Mouse (Mus musculus): ENCODE data around the gene Cabp7.

Gene Cabp7

GRCm38 (mm10) chr11:4746733-4747132 is at the start of gene Cabp7:
Cabp7 (minus strand) TSS chr11:4746778.
- no peak for DNase-seq (ENCODE audit: low spot score)

DNA sequence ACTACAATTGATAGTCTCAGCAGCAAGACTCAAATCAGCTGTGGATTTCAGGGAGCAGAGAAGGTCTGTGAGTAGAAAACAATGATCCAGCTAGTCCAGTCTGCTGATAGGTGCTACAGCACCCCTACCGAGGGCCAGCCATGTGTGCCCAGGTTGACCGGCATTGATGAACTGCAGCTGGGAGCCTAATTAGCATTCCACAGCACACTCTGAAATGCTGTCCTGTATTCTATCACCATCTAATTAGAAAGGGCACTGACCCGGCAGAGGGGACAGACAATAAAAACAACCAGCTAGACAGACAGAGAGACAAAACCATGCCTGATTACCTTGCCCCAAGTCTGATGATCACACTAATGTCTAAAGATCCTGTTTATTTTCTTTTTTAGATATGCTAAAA is 46.4 kb upstream of the Cabp7 start:
- no peak for DNase-seq (ENCODE audit: low spot score)

- DNase-seq (ENCODE audit: low spot score): no peak
These were observed 45.0 kb upstream of the Cabp7 start for GRCm38 (mm10) chr11:4791549-4791948.

- DNase-seq (ENCODE audit: low spot score): no peak
These were observed 43.1 kb upstream of the Cabp7 start for GRCm38 (mm10) chr11:4789691-4790090.

GRCm38 (mm10) chr11:4784629-4785142 is 38.1 kb upstream of the Cabp7 start:
- DNase-seq (ENCODE audit: low spot score): no peak

GRCm38 (mm10) chr11:4783116-4783515 is 36.5 kb upstream of the Cabp7 start:
- no peak for DNase-seq (ENCODE audit: low spot score)

DNA sequence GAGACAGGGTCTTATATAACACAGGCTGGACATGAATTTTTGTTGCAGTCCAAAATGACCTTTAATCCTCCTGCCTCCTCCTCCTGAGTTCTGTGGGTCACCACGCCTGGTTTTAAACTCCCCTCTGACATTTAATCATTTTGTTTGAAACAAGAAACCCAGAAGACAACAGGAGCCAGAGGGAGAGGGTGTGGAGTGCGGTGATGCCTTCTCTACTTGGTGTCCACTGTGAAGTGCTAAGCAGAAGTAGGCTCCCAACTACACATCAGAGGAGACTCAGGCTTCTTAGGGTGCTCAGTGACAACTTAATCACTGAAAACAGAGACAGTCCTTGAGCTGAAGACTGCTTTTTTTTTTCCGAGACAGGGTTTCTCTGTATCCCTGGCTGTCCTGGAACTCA is 34.3 kb upstream of the Cabp7 start:
- no peak for DNase-seq (ENCODE audit: low spot score)

DNA sequence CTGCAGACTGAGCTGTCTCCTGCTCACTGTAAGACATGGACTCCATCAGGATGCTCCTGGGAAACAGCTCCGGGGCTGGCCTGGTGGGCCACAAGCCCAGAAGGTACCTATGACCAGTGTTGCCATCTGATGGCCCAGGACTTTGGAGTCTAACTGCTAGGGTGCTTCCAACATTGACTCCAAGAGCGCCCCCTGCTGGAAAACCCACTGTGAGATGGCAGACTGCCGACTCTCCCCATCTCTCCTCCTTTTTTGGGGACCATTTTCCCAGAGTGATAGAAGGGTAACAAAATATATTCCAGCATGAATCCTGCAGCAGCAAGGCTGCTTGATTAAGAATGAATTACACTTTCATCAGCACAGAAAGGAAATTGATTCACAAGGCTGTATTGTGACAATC is 26.3 kb upstream of the Cabp7 start:
- DNase-seq (ENCODE audit: low spot score): peak; percentile 80

GRCm38 (mm10) chr11:4771756-4772155 is 25.2 kb upstream of the Cabp7 start:
- no peak for DNase-seq (ENCODE audit: low spot score)

- DNase-seq (ENCODE audit: low spot score): no peak
These were observed 23.3 kb upstream of the Cabp7 start for GRCm38 (mm10) chr11:4769881-4770280.

DNA sequence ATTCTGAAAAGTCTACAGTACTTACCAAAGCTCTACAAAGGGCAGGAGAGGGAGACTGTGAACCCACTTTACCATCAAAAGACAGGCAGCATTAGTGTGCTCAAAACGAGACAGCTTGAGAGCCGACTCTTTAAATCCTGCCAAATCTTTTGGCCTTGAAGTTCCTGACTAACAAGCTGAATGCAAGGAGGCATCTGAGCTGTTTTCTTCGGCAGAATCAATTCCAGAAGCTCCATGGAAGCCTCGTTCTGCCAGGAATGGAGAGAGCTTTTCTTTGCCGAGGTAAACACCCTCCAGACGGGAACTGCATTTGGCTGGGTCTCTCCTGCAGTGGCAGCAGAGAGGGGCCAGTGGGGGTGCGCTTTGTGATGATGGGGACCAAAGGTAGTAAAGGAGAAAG is 22.7 kb upstream of the Cabp7 start:
- DNase-seq (ENCODE audit: low spot score): no peak

- no peak for DNase-seq (ENCODE audit: low spot score)
These were observed 21.8 kb upstream of the Cabp7 start for GRCm38 (mm10) chr11:4768399-4768798.

DNA sequence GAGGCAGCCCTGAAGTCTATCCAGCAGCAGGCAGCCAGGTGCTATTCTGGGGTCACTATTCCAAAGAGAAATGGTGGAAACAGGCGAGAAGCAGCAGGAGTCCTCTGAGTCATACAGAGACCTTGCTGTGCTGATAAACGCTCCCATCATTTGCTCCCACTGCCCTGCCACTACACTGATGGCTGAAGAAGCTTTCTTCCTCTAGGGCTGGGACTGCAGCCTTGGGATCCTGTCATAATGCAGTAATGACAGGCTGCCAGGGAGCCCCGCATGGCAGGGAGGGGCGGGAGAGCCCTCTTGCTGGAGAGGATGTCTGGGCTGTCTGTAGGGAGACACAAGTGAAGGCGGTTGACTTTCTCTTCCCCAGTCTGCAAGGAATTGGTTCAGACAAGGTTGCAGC is 17.9 kb upstream of the Cabp7 start:
- no peak for DNase-seq (ENCODE audit: low spot score)

DNA sequence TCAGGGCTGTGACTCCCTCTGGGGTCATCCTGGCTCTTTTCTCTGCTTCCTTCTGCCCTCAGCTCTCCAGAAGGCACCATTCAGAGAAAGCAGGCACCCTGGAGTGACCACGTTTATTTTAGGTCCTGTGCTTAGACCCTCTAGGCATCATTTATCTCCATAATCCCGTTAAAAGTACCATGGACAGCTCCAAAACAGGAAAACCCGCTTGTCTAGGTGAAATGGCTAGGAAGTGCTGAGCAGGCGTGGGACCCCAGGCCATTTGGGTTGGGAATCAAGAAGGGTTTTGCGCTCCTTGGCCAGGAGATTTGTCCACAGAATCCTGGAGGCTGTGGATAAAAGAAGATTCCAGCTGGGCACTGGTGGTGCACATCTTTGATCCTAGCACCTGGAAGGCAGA is 17.1 kb upstream of the Cabp7 start:
- DNase-seq (ENCODE audit: low spot score): no peak

DNA sequence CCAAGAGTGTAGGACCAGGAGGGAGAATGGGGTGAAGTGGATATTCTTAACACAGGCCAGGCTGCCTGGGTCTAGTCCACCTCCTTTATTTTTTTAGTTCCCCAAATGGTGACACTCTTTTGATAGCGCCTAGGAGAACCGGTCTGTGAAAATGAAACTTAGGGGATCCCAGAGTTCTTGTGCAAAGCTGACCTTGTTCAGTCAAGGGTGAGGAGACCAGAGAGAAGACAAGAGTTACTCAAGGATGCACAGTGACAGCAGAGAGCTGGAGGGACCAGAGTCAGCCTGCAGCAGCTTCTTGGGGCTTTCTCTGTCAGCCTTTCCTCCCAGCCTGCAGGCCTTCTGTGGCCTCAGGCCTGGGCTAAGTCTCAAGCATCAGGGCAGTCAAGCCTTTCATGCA is 15.9 kb upstream of the Cabp7 start:
- DNase-seq (ENCODE audit: low spot score): no peak

DNA sequence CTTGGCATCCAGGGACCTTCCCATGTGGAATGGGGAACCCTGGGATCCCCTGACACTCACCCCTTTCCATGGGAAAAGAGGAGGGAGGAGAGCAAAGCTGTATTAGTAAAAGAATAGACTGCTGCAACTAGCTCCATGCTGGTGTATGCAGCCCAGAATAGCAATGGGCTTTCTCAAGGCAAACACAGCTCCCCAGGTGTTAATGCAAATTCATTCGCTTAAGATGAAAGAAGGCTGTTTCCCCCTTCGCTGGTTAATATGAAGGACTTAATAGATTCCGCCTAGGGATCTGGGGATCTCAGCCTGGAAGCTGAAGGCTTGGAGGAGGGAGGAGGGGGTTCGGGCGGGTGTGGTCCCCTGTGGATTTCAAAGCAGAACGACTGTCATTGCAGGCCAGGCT is 15.4 kb upstream of the Cabp7 start:
- DNase-seq (ENCODE audit: low spot score): no peak

DNA sequence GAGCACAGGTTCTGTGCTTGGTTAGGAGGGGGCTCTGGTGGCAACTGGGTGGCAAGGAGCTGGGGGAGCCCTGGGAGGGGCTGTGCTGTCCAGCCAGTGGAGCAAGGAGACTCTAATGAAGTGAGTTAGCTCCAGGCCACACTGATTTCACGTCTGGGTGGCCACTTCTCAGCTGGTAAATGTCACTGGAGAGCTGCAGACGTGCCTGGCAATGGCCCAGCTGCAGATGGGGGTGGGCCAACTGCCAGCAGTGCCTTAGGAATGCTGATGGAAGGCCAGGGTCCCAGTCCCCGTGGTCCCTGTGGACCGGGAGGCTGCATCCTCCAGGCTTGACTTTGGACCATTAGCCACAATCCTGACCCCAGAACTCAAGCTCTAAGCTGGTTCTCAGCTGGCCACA is 13.9 kb upstream of the Cabp7 start:
- no peak for DNase-seq (ENCODE audit: low spot score)

- no peak for DNase-seq (ENCODE audit: low spot score)
These were observed 11.2 kb upstream of the Cabp7 start for GRCm38 (mm10) chr11:4757789-4758158.

DNA sequence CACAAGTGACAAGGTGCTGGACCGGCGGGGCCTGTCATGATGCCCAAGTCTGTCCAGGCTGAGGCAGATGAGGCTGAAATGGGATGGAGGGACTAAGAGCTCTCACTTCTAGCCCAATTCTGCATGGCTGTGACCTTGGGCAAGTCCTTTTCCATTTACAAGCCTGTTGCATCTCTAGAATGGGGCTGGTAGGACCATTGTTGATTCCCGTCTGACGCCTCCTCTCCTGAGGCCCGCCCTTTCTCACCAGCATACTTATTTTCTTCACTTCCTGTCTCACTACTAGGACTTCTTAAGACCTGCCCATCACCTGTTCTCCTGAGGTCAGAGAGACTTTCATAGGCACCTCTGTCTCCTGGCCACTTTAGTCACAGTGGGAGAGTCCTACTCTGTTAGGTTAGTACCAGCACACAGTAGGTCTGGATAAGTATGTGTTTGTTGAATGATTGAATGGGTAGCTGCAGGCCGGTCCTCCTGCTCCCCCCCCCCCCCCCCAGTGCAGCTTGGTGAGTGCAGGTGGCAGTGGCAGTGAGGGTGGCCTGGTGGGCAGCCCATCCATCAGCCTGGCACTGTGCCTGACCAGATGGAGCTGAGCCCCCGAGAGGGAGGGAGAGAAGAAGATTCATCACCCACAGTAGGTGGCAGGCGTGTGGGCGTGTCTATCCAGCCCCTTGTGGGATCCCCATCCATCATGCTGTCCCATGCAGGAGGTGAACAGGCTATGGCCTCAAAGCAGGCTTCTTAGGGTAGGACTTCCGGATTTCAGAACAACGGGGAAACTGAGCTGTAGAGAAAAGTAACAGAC is 10.6 kb upstream of the Cabp7 start:
- no peak for DNase-seq (ENCODE audit: low spot score)

DNA sequence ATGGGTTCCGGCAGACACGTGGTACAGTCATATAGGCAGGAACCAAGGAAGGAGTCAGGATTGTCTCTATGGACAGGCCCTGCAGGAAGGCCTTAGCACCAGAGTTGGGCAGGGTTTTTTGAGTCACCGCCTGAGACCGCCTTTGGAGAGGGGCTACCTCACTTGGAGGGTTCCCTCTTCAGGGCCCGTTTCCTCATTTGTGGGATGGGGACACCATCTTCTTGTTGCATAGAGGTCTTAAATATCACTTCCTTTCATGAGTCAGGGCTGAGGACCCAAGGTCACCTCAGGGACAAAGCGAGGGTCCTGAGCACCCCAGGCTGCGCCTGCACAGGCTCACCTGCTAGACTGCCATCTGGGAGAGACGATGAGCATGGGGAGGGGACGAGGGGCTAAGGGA is 9.9 kb upstream of the Cabp7 start:
- no peak for DNase-seq (ENCODE audit: low spot score)

DNA sequence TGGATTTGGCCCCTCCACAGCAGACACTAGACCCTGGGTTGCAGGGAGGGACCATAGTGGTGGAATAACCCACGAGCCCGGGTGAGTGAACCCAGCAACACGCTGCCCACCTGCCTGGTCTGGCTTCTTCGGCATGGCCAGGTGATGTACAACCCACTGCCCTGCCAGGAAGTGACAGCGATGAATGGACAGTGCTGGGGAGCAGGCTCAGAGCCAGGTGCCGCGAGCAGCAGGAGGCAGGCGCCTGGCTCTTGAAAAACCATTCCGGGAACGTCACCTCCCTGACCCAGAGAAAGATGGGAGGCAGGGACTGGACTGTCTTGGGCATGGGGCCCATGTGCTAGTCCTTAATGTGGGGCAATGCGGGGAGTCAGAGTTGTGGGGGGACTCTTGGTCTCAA is 8.3 kb upstream of the Cabp7 start:
- DNase-seq (ENCODE audit: low spot score): no peak

DNA sequence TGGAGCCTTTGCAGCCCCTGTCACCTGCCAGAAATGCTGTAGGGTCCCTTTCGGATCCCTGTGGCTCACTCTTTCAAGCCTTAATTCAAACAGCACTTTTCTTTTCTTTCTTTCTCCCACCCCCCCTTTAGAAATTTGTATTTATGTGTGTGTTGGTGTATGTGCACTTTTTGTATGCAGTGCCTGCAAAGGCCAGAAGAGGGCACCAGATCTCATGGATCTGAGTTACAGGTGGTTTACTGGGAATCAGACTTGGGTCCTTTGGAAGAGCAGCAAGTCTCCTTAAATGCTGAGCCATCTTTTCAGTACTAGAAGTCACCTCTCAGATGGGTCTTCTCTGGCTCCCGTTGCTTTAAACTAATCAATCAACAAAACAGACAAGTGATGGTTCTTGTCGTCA is 7.5 kb upstream of the Cabp7 start:
- no peak for DNase-seq (ENCODE audit: low spot score)

DNA sequence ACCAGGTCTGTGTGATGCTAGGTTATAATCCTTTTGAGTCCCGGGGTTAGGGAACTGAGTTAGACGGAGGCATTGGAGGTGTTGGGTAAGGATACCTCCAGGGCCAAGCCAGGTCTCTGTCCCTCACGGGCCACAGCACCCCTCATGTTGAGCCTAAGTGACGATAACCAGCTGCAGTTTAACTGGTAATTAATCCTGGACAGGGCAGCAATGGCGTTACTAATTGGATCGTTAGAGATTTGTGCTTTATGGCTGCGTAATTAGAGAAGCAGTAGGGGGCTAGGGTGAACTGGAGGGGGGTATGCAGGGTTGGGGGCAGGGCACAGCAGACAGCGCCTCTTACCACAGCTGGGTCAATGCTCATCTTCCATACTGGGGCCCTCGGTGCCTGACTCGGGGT is 6.3 kb upstream of the Cabp7 start:
- no peak for DNase-seq (ENCODE audit: low spot score)

GRCm38 (mm10) chr11:4750263-4750662 is 3.7 kb upstream of the Cabp7 start:
- DNase-seq (ENCODE audit: low spot score): no peak

Measured in layer of hippocampus, adult 11-12 months (tissue).